Mouse (Mus musculus) thymus, postnatal 14 days (tissue): ENCODE data around the gene Fabp6.

Source experiments
- DNase-seq: peaks from one replicate; pipeline ENCODE4 v3.0.0; 2021

Gene Fabp6

DNA sequence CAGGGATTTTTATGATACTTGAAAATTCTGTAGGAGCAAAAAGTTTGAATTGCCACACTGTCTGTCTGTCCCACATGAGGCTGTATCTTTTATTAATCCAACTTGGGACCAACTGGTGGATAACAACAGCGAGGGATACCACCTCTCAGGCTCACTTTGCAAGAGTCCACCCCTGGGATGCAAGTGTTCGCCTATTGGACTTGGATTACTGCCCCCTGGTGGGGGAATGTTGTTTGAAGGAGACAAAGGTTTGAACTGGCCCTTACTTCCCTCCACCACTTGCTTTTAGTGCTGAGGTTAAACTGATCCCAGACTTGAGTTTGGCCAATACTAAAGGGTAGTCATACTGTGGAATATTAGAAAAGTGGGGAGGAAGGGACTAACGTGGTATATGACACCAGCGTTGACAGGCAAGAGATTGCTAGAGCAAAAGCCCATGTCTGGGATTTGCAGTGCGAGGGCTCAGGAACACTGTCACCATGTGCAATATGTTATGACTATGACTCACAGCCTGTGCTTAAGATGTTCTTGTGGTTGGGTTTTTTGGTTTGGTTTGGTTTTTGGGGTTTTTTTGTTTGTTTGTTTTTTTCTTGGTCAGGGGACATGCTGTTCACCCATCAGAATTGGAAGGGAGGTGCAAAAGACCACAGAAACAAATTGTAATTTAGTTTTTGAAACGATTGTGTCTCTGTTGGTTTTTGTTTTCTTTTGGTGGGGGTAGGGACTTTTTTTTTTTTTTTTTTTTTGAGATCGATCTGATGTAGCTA is 14.8 kb downstream of the Fabp6 start, which contains the start of gene 4933415A04Rik:
4933415A04Rik (plus strand) TSS at position 717 of the 767 bp plus-strand sequence.
- peak; percentile 79 for DNase-seq

DNA sequence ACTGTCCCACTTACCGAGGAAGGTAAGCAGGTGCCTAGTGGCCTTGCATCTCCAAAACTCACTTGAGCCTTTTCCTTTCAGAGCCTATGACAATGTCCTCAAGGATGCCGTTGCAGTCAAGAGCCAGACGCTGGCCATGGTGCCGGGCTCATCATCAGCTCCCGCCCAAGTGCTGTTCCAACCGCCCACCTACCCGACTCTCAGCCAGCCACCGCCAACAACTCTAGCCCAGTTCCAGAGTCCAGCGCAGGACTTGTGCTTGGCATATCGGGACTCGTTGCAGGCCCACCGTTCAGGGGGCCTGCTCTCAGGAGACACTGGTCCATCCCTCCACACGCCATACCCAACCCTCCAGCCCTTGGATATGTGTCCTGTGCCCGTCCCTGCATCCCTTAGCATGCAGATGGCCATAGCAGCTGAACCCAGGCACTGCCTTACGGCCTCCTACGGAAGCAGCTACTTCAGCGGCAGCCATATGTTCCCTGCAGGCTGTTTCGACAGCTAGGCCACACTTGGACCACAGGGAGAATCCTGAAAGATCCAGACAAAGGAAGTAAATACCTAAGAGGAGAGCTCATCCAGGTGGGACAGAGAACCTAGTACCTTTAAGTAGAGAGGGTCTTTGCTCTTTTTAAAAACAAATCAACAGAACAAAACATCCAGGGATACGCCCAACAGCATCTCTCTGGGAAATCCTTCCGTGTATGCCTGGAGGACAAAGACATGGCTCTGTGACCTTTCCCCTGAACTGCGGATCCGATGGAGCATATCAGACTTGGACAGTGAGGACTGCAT is 15.9 kb downstream of the Fabp6 start:
- no peak for DNase-seq

DNA sequence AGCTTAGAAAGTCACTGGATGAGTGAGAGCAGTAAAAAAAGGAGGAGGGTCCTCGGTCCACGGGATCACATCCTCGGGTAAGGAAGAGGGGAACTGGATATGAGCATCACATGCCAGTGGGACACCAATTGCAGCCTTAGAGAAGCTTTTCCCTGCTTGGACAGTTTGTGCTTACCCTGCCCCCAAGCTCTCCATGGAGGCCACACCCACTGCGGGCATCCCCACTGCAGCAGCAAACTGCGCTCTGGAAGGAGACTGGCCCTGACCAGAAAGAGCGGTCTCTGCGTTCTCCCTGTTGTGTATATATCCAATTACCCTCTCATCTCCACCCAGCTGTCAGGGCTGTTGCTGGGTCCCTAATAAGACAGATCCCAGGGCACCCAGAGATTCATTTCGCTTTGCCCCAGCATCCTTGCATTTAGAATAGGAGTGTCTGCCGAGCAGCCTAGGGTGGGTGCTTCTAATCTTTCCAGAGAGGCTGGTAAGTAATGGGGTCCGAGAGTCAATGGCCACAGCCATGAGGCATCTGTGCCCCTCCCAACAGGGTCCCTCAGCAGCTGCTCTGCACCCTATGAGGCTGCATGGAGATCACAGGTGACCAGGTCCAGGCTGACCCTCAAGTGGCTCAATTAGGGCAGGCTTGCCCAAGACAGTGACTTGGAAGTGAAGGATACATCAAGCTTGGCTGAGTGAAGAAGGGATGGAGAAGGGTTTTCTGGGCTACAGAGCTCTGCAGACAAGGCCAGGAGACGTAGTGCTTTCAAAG is 23.4 kb downstream of the Fabp6 start:
- DNase-seq: no peak

DNA sequence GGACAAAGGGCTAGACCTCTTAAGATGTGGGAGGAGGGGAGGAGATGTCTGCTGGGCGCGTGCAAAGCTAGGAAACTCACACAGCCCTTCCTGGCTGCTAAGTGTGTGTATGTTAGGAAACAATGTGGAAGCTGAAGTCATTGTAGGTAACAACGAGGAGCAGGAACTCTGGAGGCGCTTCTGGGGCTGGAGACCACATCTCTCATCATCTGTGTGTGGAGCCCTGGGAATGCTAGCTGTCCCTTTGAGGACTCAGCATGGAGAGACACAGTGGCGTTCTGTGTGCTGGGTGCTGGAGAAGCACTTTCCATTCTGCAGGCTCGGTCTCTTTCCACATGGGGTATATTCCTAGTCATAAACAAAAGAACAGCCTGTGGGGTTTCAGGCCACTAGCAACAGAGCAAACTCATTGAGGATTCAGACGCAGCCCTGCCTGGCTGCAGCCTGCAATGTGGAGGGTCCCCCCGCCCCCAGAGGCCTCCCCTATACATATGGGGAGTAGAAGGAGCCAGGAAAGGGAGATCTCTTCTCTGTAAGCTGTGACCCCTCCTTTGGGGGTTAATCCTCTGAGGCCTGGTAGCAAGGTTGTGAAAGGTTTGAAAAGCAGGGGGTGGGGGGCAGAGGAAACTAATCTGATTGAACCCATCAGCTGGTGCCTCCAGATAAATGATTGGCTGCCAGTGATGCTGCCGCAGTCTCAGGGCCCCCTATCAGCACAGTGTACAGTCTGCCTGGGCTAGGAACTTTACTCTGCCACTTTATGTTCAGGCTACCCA is 25.8 kb downstream of the Fabp6 start:
- peak; percentile 19 for DNase-seq

DNA sequence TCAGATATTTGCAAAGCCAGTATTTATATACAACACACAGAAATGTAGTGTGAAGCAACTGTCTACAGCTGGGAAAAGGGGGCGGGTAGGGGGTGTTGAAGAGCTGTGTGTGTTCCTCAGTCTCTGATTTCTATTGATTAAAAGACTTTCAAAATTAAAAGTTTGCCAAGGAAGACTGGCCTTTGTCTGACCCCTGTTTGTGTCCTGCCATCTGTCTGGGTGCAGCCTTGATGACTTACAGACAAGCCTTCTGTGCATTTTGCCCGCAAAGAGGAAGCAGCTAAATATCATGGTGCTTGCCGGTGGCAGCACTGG is 26.3 kb downstream of the Fabp6 start:
- DNase-seq: no peak

DNA sequence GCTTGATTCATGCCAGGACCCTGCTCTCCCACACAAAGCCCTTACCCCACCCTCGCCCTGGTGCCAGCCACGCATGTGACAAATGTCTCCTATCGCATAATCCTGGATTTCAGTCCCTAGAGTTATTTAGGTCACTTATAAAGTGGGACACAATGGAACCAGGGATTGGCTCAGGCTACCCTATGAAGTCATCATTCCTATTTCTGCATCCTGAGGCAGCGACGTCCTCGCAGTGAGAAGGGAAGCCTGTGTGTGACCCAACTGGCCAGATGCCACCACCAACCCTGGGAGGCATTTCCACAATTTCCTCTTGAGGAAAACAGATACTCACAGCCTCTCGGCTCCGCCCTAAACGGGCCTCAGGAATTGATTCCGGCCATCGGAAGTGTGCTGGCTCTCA is 31.7 kb downstream of the Fabp6 start:
- DNase-seq: no peak

DNA sequence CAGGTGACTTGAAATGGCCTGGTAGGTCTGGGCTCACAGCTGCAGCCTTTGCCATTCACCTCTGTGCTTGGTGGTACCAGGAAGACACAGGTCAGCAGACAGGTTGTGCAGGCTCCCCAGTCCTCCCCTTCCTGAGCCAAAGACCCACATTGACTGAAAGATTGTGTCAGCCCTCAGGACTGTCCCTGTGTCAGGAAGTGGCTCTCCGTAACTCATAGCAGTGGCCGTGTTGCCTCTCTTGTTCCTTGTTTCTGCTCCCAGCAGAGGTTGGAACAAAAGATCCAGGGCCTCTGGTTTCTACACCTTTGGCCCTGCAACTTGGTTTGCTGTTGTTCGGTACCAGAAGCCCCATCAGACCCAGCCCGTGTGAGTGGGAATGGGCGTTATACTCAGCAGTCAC is 32.2 kb downstream of the Fabp6 start:
- no peak for DNase-seq

DNA sequence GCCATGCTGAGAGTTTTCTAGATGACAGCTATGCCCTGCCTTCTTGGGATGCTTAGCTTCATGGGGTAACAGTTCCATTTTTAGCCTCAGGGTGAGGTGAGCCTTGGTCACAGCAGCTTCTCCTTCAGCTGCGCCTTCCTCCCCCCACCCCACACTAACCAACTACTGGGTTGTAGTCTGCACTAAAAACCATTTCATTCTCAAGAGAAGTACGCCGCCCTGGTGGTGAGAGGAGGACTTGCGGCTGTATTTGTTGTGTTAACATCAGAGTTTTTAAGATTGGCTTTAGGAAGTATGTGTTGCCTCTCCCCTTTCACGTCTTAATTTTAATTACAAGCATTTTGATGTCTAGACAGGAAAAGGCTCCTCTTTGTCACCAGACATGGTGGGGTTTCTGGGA is 33.1 kb downstream of the Fabp6 start:
- peak; percentile 67 for DNase-seq

DNA sequence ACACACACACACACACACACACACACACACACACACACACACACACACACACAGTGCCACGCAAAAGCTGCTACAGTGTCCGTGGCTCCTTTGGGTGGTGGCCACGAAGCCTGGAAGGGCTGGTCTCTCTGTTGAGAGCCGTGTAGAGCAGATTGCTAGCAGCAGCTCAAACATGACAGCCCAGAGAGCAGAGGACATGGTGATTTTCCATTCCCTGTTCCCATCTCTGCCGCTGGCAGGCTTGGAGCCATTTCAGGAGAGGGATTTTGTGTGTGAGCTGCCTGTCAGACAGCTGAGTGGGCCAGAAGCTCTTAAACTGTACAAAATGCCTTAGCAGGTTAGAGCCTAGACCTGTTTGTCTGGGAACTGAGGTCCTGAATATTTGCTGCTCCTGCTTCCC is 34.6 kb downstream of the Fabp6 start:
- no peak for DNase-seq

DNA sequence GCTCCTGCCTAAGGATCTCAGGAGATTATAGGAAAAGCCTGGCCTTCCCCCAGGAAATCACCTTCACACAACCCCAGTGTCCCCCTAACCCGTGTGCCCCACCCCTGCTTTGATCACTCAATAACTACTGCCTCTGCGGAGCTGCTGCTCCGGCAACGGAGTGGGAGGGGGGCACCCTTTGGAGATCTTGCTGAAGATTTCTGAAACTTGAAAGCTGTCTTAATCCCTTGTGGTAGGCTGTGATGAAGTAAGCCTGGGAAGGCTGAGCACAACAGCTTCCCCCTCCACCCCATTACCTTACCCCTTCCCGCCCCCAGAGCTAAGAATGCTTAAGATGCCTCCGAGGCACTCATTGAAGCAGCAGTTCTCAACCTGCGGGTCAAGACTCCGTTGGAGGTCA is 35.5 kb downstream of the Fabp6 start:
- no peak for DNase-seq

DNA sequence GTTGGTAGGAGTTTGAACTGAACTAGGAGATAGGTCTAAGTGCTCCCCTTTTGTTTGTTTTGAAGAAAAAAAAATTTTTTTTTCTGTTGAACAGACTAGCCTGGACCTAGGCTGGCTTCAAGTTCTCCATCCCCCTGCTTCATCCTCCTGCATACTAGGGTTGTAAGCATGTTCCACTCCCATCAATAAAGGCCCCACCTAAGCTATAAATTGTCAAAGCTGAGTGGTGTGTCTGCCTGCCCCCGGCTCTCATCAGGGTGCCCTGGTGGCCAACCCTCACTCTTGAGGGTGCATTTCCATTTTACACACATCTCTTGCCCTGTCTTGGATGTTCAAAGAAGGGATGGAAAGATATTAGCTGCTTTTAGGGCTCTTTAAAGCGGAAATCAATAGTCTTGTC is 35.9 kb downstream of the Fabp6 start:
- DNase-seq: no peak

DNA sequence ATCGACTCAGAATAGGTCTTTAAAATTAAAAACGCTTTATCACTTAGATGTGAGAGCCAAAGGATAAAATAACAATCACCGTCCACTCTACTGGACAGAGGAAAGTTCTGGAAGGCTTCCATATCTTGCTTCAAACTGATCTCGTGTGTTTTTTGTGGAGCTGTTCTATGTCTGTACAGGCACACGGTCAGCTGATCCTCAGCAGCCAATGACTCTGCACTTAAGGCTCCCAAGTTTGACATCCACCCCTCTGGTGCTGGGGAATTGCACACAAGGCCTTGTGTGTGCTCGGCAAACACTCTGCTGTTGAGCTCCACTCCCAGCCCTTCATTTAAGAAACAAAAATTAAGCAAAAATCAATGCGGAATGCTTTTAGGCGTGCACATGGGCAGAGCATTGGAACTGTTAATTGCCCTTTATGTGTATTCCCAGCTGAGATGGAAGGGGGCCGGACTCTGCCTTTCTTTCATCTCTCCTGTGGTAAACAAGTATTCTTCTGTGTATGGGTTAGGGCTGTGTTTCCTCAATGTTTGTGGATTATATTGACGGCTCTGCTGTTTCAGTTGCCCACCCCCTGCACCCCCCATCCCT is 37.6 kb downstream of the Fabp6 start:
- no peak for DNase-seq

DNA sequence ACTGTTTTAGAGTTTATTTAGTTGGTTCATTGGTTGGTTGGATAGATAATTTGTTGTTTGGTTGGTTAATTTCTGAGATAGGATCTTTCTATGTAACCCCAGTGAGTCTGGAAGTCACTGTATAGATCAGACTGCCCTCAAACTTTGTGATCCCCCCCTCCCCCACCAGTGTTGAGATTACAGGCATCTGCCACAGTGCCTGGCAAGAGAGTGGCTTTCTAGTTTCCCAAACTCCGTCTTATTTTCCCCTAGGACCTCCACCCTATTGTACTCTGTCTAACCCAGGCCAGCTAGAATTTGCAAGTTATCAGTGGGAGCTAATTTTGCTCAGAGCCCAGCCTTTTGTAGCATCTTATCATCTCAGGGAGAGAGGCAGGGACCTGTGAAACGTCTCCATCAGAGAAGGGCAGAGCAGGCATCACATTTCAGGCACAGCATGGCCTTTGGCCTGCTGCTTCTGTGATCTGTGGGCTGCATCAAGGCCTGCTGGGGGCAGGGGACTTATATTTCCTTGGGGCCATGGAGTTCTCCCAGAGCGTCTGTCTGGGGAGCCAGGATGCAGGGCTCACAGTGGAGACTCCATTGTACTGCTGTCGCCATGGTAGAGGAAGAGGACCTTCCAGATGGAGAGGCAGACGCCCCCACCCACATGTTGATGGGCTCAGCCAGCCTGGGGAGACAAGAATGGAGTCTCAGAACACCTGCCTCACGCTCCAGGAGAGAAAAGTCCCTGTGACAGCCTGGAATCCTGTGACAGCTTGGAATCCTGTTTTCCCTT is 41.6 kb downstream of the Fabp6 start:
- DNase-seq: no peak

DNA sequence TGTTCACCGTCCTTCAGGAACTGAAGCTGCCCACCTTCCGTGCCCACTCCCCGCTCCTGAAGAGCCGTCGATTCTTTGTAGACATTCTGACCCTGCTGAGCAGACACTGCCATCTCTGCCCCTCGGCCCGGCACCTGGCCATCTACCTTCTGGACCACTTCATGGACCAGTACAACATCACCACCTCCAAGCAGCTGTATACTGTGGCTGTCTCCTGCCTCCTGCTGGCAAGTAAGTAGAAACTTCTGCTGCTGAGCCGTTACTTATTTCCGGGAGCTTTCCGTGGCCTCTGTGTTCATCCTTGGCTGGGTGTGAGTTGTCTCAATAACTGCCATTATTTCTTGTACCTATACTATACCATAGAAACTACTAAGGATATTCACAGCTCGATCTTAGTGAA is 44.8 kb downstream of the Fabp6 start:
- DNase-seq: no peak

DNA sequence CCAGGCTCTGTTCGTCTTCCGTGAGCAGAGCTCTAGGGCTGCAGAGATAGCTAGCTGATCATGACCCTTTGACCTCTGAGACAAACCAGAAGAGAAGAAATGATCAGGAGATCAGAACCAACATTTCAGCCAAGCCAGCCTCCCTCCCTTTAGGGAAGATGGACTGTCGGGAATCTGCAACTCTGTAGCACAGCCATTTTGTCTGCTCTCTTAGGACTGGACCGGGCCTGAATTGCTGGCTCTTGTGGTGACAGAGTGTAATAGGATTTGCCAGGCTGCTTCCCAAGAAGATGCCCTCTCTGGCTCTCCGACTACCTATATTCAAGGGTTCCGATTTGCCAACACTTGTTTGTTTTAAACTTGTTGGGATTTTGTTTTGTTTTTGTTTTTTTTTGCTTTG is 48.7 kb downstream of the Fabp6 start:
- DNase-seq: no peak

DNA sequence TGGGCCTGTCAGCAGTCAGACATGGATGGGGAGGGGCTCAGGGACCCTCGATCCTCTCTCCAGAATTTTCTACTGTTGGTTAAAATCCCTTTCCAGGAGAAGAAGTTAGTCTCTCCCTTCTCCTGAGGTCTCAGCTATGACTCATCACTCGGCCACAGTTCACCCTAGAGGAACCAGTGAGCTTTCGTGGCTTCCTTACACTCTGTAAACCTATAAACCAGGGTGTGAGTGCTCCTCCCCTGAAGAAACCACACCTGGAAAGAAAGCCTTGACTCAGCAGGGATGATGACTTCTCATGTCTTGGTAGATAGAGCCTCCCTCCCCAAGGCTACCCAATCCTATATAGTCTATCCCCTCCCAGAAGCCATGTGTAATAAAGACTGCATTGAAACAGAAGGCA is 49.6 kb downstream of the Fabp6 start:
- no peak for DNase-seq

DNA sequence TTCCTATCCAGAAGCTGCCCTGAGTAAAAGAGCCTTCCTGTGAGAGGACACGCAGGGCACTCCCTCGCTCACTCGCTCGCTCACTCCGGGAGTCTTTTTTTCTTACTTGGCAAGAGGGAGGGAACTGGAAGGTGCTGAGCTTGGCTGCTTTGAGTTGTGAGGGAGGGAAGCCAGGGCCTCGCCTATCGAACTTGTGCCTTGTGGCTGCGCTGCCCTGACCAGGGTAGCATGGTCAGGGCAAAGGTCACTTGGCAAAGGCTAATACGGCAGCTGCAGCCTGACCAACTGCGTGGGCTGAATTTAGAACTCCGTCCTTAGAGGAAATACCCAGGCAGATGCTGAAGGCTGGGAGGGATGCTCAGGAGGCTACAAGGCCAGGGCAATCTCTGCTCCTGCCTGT is 51.6 kb downstream of the Fabp6 start:
- DNase-seq: no peak

DNA sequence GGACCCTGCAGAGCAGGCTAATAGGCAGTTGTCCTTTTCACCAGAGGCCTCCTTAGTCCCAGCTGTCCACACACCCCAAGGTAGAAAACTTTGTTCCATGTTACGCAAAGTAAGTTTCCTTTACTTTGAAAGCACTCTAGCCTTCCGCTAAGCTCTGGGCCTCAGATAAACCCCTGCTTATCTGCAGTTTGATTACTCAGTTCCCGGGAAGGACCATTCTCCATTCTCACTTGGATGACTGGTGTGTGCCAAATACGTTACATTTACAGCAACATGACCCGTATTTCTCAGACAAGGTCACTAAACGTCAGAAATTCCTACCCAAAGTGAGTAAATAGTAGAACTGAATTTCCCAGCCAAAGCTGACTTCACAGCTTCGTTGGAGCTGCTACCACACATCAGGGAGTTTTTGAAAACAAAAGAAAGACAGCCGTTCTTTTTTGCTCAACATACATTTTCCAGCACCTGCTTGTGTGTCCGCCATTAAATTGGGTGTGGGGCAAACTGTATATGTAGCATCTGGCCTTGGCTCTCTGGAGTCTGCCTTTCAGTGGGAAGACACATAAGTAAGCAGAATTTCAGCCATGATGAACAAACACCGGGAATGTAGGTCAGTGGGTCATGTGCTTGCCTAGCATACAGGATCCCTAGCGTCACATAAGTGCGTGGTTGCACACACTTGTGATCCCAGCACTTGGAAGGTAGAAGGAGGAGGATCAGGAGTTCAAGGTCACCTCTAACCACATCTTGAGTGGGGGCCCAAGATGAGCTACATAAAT is 52.5 kb downstream of the Fabp6 start:
- no peak for DNase-seq

DNA sequence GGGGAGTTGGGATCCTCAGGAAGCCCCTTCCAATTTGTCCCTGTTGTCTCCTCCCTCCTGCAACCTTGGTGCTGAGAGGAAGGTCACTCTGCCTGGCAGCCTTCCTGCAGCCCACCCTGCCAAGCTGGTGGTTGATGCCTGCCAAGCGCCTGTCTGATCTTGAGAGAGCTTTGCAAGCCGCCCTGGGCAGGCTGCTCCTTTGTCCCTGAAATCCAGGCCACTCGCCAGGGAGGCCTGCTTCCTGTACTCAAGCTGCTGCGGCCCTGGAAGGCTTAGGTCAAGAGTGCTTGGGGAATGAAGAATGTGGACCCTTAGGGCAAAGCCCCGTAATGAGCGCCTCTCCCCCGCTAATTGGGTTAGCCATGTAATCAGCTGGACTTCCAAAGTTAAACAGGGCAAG is 53.2 kb downstream of the Fabp6 start:
- no peak for DNase-seq

DNA sequence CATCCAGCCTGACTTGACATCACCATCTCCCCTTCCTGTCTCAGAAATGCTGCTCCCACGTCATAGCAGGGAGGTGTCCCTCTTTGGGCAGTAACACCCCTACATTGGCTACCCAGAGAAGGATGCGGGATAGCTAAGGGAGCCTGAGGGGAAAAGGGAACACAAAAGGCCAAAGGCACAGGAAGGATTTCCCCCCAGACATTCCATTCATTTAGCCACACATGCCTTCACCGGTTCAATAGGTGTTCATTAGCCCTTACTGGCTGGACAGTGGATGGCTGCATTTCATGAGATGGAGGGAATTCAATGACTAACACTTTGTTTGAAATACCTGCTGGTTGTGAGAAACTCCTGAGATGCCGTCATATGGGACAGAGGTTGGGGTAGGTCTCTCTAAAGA is 54.7 kb downstream of the Fabp6 start:
- no peak for DNase-seq
